Mouse (Mus musculus) right cerebral cortex, postnatal 25 days (tissue): ENCODE measurements around the gene Gsk3a.

Experiments used
- DNase-seq: peaks from one replicate; pipeline ENCODE4 v3.0.0; 2022

Gene Gsk3a

DNA sequence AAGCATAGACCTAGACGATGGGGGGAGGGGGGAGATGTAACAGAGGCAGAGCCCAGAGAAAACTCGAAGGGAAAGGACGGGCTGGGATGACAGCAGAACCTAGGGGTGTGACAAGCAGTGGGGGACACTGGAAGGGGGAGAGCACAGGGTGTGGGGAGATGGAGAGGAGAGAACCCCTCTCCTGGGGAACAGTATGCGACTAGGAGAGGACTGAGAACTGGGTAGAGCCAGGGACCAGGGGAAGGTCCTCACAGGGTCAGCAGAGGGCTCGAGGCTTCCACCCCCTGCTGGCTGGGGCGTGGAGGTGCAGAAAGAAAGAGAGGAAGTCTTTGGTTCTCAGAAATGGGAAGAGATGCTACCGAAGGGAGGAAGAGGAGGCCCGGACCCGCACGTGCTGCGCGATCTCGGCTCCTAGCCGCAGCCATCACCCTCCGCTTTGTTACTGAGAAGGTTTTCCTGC lies 56.3 kb downstream of the Gsk3a start:
- DNase-seq = peak; percentile 33

DNA sequence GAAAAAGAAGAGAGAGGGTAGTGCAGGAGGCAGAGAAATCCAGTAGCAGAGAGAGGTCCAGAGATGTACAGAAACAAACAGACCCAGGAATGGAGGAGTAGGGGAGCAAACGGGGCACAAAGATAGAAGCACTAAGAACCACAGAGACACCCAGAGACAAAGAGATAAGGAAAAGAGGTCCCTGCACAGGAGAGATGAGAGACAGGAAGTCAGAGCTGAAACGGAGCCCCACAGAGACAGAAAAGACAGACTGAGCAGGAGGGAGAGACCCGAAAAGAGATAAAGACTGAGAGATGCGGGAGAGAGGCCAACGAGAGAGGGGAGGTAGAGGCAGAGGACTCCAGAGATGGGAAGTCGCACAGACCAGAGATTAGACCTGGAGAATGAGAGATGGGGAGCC lies 57.1 kb downstream of the Gsk3a start:
- DNase-seq = no peak

DNA sequence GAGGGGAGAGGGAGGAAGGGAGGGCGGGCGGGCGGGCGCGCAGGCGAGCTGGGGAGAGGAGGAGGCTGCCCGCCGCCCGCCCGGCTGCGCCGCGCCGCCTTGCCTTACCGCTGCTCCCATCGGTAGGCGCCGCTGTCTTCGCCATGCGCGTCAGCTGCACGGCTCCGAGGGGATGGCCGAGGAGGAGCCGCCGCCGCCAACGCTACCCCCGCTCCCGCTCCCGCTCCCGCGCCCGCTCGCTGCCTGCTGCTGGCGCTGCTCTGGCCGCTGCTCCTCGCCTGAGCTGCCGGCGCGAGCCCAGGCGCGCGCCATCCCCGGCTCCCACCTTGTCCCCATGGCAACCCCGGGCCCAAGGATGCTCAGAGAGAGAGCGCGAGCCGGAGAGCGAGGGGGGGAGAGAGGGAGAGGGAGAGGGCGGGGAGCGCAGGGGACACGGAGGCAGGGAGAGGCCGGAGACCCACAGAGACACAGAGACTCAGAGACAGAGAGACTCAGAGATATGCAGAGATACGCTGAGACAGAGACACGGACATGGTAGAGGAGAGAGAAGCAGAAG lies 58.0 kb downstream of the Gsk3a start, which contains the start of gene Pou2f2:
Gene Pou2f2, minus strand, starts transcription at position 121 of the 556 bp plus-strand sequence.
- peak; percentile 93 for DNase-seq

DNA sequence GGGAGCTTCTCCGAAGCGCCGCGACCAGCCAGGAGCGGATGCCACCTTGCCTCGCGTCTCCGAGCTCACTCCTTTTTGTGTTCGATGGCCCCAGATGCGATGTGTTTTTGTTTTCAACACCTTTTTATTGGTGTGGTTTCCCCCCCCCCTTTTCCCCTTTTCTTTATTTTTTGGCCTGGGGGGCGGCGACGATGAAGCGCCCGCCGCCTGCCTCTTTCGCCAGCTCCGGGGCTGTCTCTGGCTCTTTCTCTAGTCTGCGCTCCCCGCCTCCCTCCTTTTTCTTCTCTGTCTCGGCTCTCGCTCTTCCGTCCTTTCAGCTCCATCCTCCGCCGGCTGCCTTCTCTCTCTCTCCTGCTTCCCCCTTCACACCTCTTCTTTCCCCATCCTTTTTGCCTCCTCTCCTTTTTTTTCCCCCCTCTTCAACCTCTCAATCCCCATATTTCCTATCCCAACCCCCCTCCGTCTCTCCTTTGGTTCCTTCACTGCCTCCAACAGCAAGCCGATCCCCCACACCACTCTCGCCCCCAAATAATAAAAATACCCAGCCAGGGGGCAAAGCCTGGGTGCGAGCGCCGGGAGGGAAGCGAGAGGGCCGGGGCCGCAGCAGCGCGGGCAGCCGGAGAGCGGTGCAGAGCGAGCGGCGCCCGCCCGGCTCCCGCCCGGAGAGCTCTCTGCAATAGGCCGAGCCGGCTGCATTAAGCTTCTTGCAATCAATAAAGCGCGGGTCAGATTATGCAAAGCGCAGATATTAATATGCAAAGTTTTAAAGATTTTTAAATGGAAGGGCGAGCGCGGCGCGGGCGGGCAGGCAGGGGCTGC lies 58.7 kb downstream of the Gsk3a start:
- DNase-seq = peak; percentile 51

DNA sequence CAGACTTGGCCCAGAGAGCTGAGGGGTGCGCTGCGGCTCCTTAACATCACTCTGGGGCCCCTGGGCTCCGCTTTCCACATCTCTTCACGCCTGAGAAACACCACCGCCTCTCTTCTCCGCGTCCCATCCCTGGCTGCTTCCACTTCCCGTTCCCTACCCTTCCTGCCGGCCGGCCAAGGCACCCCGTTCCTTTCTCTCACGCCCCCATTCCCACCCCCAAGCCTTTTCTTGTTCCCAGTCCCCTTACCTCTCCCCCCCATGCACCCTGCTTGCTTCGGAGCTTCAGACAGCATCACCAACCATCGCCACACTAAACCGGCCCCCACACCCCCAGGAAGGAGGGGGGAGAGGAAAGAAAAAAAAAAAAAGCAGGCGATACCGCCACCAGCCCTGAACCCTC lies 59.3 kb downstream of the Gsk3a start:
- DNase-seq = peak; percentile 47
